Mouse (Mus musculus) ES-E14 (cell line): Measurements from ENCODE around the gene Robo4.

Source experiments
- CHD2 ChIP-seq: IDR thresholded peaks from 2 replicates; pipeline ENCODE4 v1.6.1; 2014; ENCODE audit warnings: mild to moderate bottlenecking, low read depth, low read length, inconsistent platforms
- HCFC1 ChIP-seq: IDR thresholded peaks from 2 replicates; pipeline ENCODE4 v1.6.1; 2012; ENCODE audit warnings: low read length, inconsistent platforms, borderline replicate concordance; ENCODE audit not compliant: insufficient read depth
- ZC3H11A ChIP-seq: IDR thresholded peaks from 2 replicates; pipeline ENCODE4 v1.6.1; 2012; ENCODE audit warnings: low read depth, mild to moderate bottlenecking, inconsistent platforms, low read length, borderline replicate concordance
- ZNF384 ChIP-seq: IDR thresholded peaks from 2 replicates; pipeline ENCODE4 v1.6.1; 2012; ENCODE audit warnings: low read depth, low read length, inconsistent platforms

GRCm38 (mm10) chr9:37358713-37359330 is 42.9 kb upstream of the Robo4 start:
- TF ChIP-seq ZC3H11A, result no peak
- TF ChIP-seq CHD2, result no peak
- no peak for TF ChIP-seq ZNF384
- no peak for TF ChIP-seq HCFC1
